Mouse (Mus musculus) CH12.LX (cell line): ENCODE data around the gene Clstn1.

Experiments used
- CTCF ChIP-seq, 2 experiments: IDR thresholded peaks in 1 of 2; conservative IDR thresholded peaks in 1 of 2; 2 replicates each; pipeline ENCODE4 v1.5.1; 2011 to 2012; ENCODE audit warnings: low read depth in 2 of 2, low read length in 2 of 2, improper control_type of control experiment in 1 of 2, inconsistent platforms in 1 of 2, mild to moderate bottlenecking in 1 of 2, moderate library complexity in 1 of 2
- EP300 ChIP-seq: IDR thresholded peaks from 2 replicates; pipeline ENCODE4 v1.6.1; 2011; ENCODE audit warnings: low read length, improper control_type of control experiment
- MXI1 ChIP-seq: IDR thresholded peaks from 2 replicates; pipeline ENCODE4 v1.6.1; 2011; ENCODE audit warnings: mild to moderate bottlenecking, low read depth, low read length, improper control_type of control experiment
- POLR2A ChIP-seq: IDR thresholded peaks from 2 replicates; pipeline ENCODE4 v1.6.1; 2011; ENCODE audit warnings: low read depth, mild to moderate bottlenecking, improper control_type of control experiment, low read length

DNA sequence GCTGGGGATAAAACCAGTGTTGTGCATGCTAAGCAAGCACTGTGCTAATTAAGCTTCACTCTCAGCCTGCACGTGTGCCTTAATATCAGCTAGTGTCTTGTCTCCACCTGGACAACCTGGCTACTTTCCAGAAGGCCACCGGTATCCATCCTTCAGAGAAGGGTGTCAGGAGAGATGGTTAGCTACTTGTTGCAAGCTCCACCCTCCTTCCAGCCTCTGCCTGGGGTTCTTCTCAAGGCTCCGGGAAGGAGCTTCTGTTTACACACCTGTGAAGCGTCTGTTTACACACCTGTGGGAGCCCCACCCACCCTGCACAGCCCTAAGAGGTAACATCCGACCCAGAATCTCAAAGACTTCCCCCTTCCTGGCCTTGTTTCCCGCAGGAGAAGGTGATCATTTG lies 17.6 kb upstream of the Clstn1 start:
- no peak for TF ChIP-seq MXI1
- no peak for TF ChIP-seq POLR2A
- TF ChIP-seq CTCF (conservative IDR thresholded peaks at IDR 0.05 in 1 of 2, IDR thresholded peaks at IDR 0.05 in 1 of 2; ENCODE audit: low read depth in 2 of 2, low read length in 2 of 2): no peak
- TF ChIP-seq EP300: no peak
